In the genomic region with DNA sequence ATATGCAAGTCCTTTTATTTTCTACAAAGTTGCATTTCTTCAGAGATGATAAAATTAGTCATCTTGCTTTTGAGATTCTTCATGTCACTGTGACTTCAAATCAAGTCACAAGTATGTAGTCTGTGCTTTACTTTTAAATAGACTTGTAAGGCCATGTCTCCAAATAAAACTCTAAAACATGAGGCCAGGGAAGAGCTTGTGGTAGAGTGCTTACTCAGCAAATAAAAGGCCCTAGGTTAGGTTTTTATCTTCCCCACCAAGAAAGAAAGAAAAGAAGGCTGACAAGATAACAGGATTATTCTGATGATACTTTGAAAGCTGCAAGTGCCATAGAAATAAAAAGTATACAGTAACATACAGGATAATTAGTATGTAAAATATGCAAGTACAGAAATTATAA, we compare ENCODE assay signal across 34 mouse cellular contexts.
"Had no signal": no experiment of that assay in that cellular context is flagged by ENCODE, and none has a peak within 500 bp of the region (broad histone marks: within the 10 kb centered on the region; RNA-seq: fewer than 3 reads in every experiment).

No protein-coding gene starts in this region.

- H3K27ac ChIP-seq: heart, embryonic 13.5 days; heart, embryonic 15.5 days; hindbrain, embryonic 10.5 days; hindbrain, embryonic 12.5 days; hindbrain, embryonic 13.5 days; hindbrain, embryonic 14.5 days; hindbrain, embryonic 15.5 days; hindbrain, postnatal 0 days; intestine, embryonic 15.5 days; kidney, embryonic 15.5 days; kidney, postnatal 0 days; layer of hippocampus, adult 2 months; left cerebral cortex, adult 2 months had no signal

- DNase-seq: heart, postnatal 10 days; heart, postnatal 14 days; heart, postnatal 36 days; heart, postnatal 4 days; kidney, adult 18-20 months; kidney, adult 2 months; kidney, adult 8-10 months; kidney, adult 9 months; kidney, postnatal 10 days; kidney, postnatal 14 days; kidney, postnatal 25 days; kidney, postnatal 36 days; kidney, postnatal 4 days; layer of hippocampus, adult 9-11 months; layer of hippocampus, postnatal 36 days had no signal

- H3K9ac ChIP-seq: heart, embryonic 12.5 days; heart, embryonic 13.5 days; heart, embryonic 15.5 days; hindbrain, embryonic 12.5 days; hindbrain, embryonic 13.5 days; hindbrain, embryonic 14.5 days; hindbrain, embryonic 15.5 days; intestine, embryonic 15.5 days; kidney, embryonic 15.5 days had no signal

- ATAC-seq: hindbrain, embryonic 16.5 days; hindbrain, postnatal 0 days; inflammation-experienced regulatory T-cells, adult 6 months; intestine, embryonic 15.5 days; intestine, embryonic 16.5 days; intestine, postnatal 0 days had no signal

- H3K9me3 ChIP-seq: heart, embryonic 12.5 days; heart, embryonic 13.5 days; heart, embryonic 15.5 days; hindbrain, embryonic 10.5 days; hindbrain, embryonic 12.5 days; hindbrain, embryonic 13.5 days; hindbrain, embryonic 15.5 days; intestine, embryonic 15.5 days; kidney, embryonic 15.5 days had no signal

- H3K4me3 ChIP-seq: heart, embryonic 12.5 days; heart, embryonic 13.5 days; heart, embryonic 15.5 days; hindbrain, embryonic 10.5 days; hindbrain, embryonic 12.5 days; hindbrain, embryonic 13.5 days; hindbrain, embryonic 15.5 days; intestine, embryonic 15.5 days; kidney, embryonic 15.5 days; layer of hippocampus, adult 2 months; left cerebral cortex, adult 2 months had no signal

- H3K36me3 ChIP-seq: intestine, embryonic 15.5 days had no signal

- H3K27me3 ChIP-seq: heart, embryonic 12.5 days; heart, embryonic 13.5 days; heart, embryonic 15.5 days; hindbrain, embryonic 12.5 days; hindbrain, embryonic 13.5 days; hindbrain, embryonic 15.5 days; intestine, embryonic 15.5 days; kidney, embryonic 15.5 days had no signal

- H3K4me1 ChIP-seq: heart, embryonic 12.5 days; heart, embryonic 13.5 days; heart, embryonic 15.5 days; hindbrain, embryonic 10.5 days; hindbrain, embryonic 12.5 days; hindbrain, embryonic 13.5 days; hindbrain, embryonic 15.5 days; intestine, embryonic 15.5 days; kidney, embryonic 15.5 days had no signal

- H3K4me2 ChIP-seq: heart, embryonic 11.5 days; heart, embryonic 12.5 days; heart, embryonic 13.5 days; heart, embryonic 15.5 days; hindbrain, embryonic 12.5 days; hindbrain, embryonic 13.5 days; hindbrain, embryonic 14.5 days; hindbrain, embryonic 15.5 days; intestine, embryonic 15.5 days; kidney, embryonic 15.5 days had no signal
